Mouse (Mus musculus): ENCODE measurements around the gene Gm10696.
"Not testable (repeated sequence)": the region's sequence is repeated elsewhere in the genome, so short reads cannot be mapped to it uniquely, and the experiment has no call there.

The Gm10696 gene

DNA sequence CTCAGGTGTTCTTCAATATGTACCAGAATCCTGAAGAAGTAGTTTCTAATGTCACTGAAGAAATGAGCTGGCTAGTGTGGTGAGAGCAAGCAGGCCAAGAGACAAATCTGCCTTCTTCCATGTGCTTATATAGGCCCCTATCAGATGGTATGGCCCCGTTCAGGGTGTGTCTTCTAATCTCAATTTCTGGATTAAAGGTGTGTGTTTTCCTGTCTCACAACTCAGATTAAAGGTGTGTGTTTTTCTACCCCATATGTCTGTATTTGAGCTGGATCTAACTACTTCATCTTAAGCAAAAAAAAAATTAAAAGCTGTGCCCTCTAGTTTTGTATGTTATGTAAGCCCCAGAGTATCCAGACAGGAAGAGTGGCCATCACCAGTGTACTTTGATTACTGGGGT lies at the start of gene Gm10696:
Gene Gm10696, minus strand, starts transcription at position 101 of the 400 bp plus-strand sequence.
- DNase-seq (ENCODE audit: low read depth, low spot score) = not testable (repeated sequence)

DNA sequence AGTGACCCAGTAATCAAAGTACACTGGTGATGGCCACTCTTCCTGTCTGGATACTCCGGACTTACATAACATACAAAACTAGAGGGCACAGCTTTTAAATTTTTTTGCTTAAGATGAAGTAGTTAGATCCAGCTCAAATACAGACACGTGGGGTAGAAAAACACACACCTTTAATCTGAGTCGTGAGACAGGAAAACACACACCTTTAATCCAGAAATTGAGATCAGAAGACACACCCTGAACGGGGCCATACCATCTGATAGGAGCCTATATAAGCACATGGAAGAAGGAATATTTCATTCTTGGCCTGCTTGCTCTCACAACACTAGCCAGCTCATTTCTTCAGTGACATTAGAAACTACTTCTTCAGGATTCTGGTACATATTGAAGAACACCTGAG lies 18.4 kb upstream of the Gm10696 start, which contains the start of gene Gm5286:
Gene Gm5286, plus strand, starts transcription at position 301 of the 400 bp plus-strand sequence.
- DNase-seq (ENCODE audit: low read depth, low spot score) = not testable (repeated sequence)

DNA sequence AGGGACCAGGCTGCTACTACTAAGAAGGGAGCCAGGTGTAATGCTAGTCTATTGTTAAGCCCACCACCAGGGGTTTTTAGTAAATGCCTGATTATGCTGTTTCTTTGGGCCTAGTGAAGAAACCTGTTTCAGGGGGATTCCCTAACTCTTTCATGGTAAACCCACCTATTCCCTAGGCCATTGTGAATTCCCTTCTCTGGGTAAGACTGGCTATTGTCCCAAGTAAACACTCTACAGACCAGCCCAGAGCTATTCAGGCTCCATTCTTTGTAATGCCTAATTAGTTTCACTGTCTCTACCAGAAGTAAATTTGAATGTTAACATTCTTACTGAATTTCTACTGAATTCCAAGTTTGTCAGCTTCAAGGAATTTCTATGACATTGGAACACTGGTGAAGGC lies 10.6 kb downstream of the Gm10696 start:
- DNase-seq (ENCODE audit: low read depth, low spot score) = not testable (repeated sequence)

Measured in retina, adult 2 months (tissue).